Mouse (Mus musculus) spleen, adult 18-20 months (tissue): Measurements from ENCODE around the gene Bpifc.
A peak's percentile ranks its signal among the peaks of the same experiment; 100 is the strongest.

ENCODE experiments used
- DNase-seq, 2 experiments: peaks; one replicate each; pipeline ENCODE4 v3.0.0; 2022; ENCODE audit warnings: mixed read lengths in 2 of 2

Bpifc gene

GRCm38 (mm10) chr10:86011172-86011571, 523 bp downstream of the Bpifc start:
- no peak for DNase-seq

- DNase-seq, result no peak
These were observed 1.1 kb downstream of the Bpifc start for GRCm38 (mm10) chr10:86010636-86011035.

GRCm38 (mm10) chr10:86009688-86010087, 2.0 kb downstream of the Bpifc start:
- DNase-seq, result no peak

GRCm38 (mm10) chr10:86006455-86006854, 5.2 kb downstream of the Bpifc start:
- no peak for DNase-seq

GRCm38 (mm10) chr10:86000447-86000846, 11.2 kb downstream of the Bpifc start:
- DNase-seq, result no peak

GRCm38 (mm10) chr10:85994543-85995104, 17.1 kb downstream of the Bpifc start:
- no peak for DNase-seq

GRCm38 (mm10) chr10:85993836-85994235, 17.9 kb downstream of the Bpifc start:
- DNase-seq, result no peak

- DNase-seq, result no peak
These were observed 19.3 kb downstream of the Bpifc start for GRCm38 (mm10) chr10:85992412-85992811.

- no peak for DNase-seq
These were observed 22.1 kb downstream of the Bpifc start for GRCm38 (mm10) chr10:85989412-85990115.

- DNase-seq, result no peak
These were observed 38.8 kb downstream of the Bpifc start for GRCm38 (mm10) chr10:85972915-85973314.

- no peak for DNase-seq
These were observed 39.9 kb downstream of the Bpifc start for GRCm38 (mm10) chr10:85971826-85972225.

GRCm38 (mm10) chr10:85969894-85970620, 41.6 kb downstream of the Bpifc start:
- DNase-seq, result no peak

- no peak for DNase-seq
These were observed 43.0 kb downstream of the Bpifc start for GRCm38 (mm10) chr10:85968731-85969130.

- DNase-seq, result peak; percentile 36 to 80
These were observed 43.5 kb downstream of the Bpifc start for GRCm38 (mm10) chr10:85968157-85968634.

- no peak for DNase-seq
These were observed 44.1 kb downstream of the Bpifc start for GRCm38 (mm10) chr10:85967411-85968156.

- no peak for DNase-seq
These were observed 45.2 kb downstream of the Bpifc start for GRCm38 (mm10) chr10:85966476-85966875.

GRCm38 (mm10) chr10:85964316-85964715, 47.4 kb downstream of the Bpifc start:
- DNase-seq, result no peak

- DNase-seq, result no peak
These were observed 48.8 kb downstream of the Bpifc start for GRCm38 (mm10) chr10:85962897-85963296.

- DNase-seq, result peak; percentile 90 to 97
These were observed 54.2 kb downstream of the Bpifc start, which contains the start of gene Rtcb for GRCm38 (mm10) chr10:85957464-85957950. Gene Rtcb (minus strand): TSS chr10:85957823.

- no peak for DNase-seq
These were observed 54.8 kb downstream of the Bpifc start for GRCm38 (mm10) chr10:85956871-85957419.

- DNase-seq, result no peak
These were observed 57.3 kb downstream of the Bpifc start for GRCm38 (mm10) chr10:85954429-85954828.

GRCm38 (mm10) chr10:85953401-85953800, 58.3 kb downstream of the Bpifc start:
- DNase-seq, result no peak
